Mouse (Mus musculus): Measurements from ENCODE around the gene Psmd11. TPM values are rescaled to one million over a fixed set of nuclear protein-coding genes. Genes with fewer than 3 reads are reported as not detected.

The Psmd11 gene
- total RNA-seq (2023): 105 to 116 TPM (median 109 TPM) in 4 replicates

DNA sequence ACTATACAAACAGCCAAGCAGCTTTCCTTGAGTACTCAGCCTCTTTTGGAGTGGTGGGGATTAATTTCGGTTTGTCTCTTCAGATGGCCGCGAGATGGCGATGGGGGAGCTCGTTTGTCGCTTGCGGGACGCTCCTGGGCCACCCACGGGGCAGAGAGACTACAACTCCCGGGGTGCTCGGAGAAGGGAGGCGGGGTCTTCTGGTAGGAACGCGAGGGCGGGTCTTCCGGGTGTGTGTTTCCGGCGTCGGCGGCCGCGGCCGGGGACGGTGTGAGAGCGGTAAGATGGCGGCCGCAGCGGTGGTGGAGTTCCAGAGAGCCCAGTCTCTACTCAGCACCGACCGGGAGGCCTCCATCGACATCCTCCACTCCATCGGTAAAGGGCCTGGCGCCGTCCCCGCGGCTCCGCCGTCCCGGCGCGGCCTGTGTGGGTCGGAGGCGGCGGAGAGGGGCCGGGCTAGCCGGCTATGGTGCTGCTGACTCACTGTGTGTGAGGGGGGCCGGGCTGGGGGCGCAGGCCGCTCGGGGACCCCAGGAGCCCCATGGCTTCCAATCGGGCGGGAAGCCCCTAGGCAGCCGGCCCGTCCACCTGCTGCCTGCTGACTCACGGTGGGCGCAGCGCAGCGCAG is at the start of gene Psmd11:
Gene Psmd11, plus strand, starts transcription at position 235 of the 628 bp plus-strand sequence.

GRCm38 (mm10) chr11:80383019-80383625 is 45.3 kb upstream of the Psmd11 start, which contains the start of gene Zfp207:
TSS of gene Zfp207 (plus strand) at chr11:80383279.

DNA sequence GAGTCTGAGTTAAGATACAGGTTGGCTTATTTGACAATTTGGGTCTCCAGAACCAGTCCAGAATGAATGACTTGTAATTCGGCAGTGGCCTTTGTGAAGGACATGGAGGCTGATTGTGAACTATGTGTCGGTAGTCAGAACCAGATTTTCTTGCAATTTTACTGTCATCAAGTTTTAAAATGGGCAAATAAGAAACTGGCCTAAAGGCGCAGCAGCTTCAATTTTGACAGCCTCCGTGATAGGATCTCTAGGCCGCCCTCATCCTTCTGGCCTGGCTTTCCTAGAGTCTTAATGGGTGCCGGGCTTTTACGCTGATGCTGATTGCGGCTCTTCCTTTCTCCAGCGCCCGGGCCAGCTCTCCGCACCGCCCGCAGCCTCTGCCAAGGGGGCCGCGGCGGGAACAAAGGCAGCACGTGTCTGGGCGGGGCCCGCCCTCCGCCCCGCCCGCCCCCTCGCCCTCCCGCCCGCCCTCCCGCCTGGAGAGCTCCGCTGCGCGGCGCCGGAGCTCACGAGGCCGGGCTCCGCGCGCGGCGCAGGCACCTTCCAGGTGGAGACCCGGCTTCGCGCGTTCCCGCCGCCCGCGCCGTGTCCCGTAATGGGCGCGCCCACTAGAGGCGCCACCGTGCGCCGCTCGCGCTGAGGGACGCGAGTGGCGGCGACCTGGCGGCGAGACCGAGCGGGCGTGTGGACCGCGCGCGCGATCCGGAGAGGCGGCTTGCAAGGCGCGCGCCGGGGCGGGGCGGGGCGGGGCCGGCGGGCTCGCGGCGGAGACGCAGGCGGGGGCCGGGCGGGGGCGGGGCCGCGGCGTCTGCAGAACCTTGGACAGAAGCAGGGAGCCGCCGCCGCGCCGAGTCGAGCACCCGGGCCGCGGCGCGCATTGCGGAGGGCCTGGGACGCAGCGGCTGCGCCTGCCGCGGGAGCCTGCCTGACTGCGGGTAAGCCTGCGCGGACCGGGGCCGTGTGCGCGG is 48.1 kb downstream of the Psmd11 start, which contains the start of gene Cdk5r1:
Gene Cdk5r1, plus strand, starts transcription at position 802 of the 968 bp plus-strand sequence.

Other genes with a start within 250 kb of the Psmd11 start
- 8.1 to 12.2 TPM (median 9.3 TPM) in 4 replicates for gene Rnf135, start 244.8 kb upstream of the Psmd11 start, total RNA-seq (2023)
- gene Rhot1, start 219.6 kb upstream of the Psmd11 start, total RNA-seq (2023): 42.9 to 50.8 TPM (median 48.8 TPM) in 4 replicates
- gene Rhbdl3, start 127.7 kb upstream of the Psmd11 start, total RNA-seq (2023): 0.26 to 0.75 TPM (median 0.50 TPM) in 4 replicates
- gene 5730455P16Rik, start 50.6 kb upstream of the Psmd11 start, total RNA-seq (2023): 11.3 to 17.7 TPM (median 14.8 TPM) in 4 replicates
- 185 to 209 TPM (median 195 TPM) in 4 replicates for gene Zfp207, start 45.3 kb upstream of the Psmd11 start, total RNA-seq (2023)
- gene Cdk5r1, start 48.4 kb downstream of the Psmd11 start, total RNA-seq (2023): 12.6 to 18.3 TPM (median 16.8 TPM) in 4 replicates

Data from B cell, adult 62 days (primary cell).